Mouse (Mus musculus) cerebellum, adult 2 months (tissue): ENCODE results near the gene Epha5. TPM values are rescaled to one million over a fixed set of nuclear protein-coding genes. Genes with fewer than 3 reads are reported as not detected.

Source experiments
- DNase-seq, 2 experiments: peaks; one replicate each; pipeline ENCODE4 v3.0.0; 2021
- H3K27ac ChIP-seq: fragments of 200-500 bp; 2 replicates; pipeline ENCODE4 v1.5.1; 2012; ENCODE audit warnings: low read length, control low read depth, inconsistent platforms; ENCODE audit not compliant: insufficient read depth
- H3K27me3 ChIP-seq: fragments of 200-500 bp; 2 replicates; pipeline ENCODE4 v1.6.1; 2012; ENCODE audit warnings: inconsistent platforms, mild to moderate bottlenecking, low read length, moderate library complexity; ENCODE audit not compliant: control insufficient read depth, insufficient read depth
- H3K4me1 ChIP-seq: fragments of 200-500 bp; 2 replicates; pipeline ENCODE4 v1.6.1; 2011; ENCODE audit warnings: low read length; ENCODE audit not compliant: control insufficient read depth, insufficient read depth
- H3K4me3 ChIP-seq: fragments of 200-500 bp; replicated peaks from 2 replicates; pipeline ENCODE3; 2011; ENCODE audit warnings: mild to moderate bottlenecking, low read depth, low read length, control low read depth; ENCODE audit not compliant: insufficient read depth
- CTCF ChIP-seq: fragments of 200-500 bp; IDR thresholded peaks from 2 replicates; pipeline ENCODE4 v1.5.1; 2011; ENCODE audit warnings: low read depth, mild to moderate bottlenecking, control low read depth, low read length, moderate library complexity, borderline replicate concordance; ENCODE audit not compliant: insufficient read depth
- POLR2A ChIP-seq: fragments of 200-500 bp; IDR thresholded peaks from 2 replicates; pipeline ENCODE4 v1.6.1; 2011; ENCODE audit warnings: low read length, control low read depth, borderline replicate concordance; ENCODE audit not compliant: insufficient read depth
- whole genome bisulfite sequencing: fragments of 180-500 bp; shearing (Covaris S2); methylation state at CpG from one replicate; pipeline ENCODE4 v1.1.7; 2018; 5-methylcytosine and 5-hydroxymethylcytosine counted together
- polyA plus RNA-seq: library from polyadenylated mRNA; depleted of rRNA; stranded (reverse); fragments of >200 nt; gene quantifications from 2 replicates; pipeline ENCODE4 v1.2.3, GENCODE M21; 2012

The Epha5 gene
- polyA plus RNA-seq, 1 experiment: 12.0 TPM

GRCm38 (mm10) chr5:84281290-84282017 is 135.7 kb downstream of the Epha5 start:
- Histone ChIP-seq H3K4me1 (no peaks in the 10 kb centered on the region), H3K4me3 (peak overlapping the region; percentile 40), H3K27me3 (no peaks in the 10 kb centered on the region), H3K27ac (no peak overlapping the region)
- 15% methylated on average over 22 of the region's 22 CpGs for WGBS
- no peak for TF ChIP-seq CTCF
- TF ChIP-seq POLR2A: no peak
- no peak for DNase-seq

- DNase-seq: no peak
- no peak for TF ChIP-seq CTCF
- no peak for TF ChIP-seq POLR2A
- Histone ChIP-seq H3K27ac (no peak overlapping the region), H3K4me3 (no peak overlapping the region), H3K27me3 (no peaks in the 10 kb centered on the region), H3K4me1 (no peaks in the 10 kb centered on the region)
- 95% methylated on average over 1 of the region's 1 CpGs for WGBS
Measured at GRCm38 (mm10) chr5:84276996-84277395, 140.2 kb downstream of the Epha5 start.

GRCm38 (mm10) chr5:84265407-84265806 is 151.8 kb downstream of the Epha5 start:
- H3K27ac ChIP-seq: no peak overlapping the region
- no peaks in the 10 kb centered on the region for H3K27me3 ChIP-seq
- H3K4me1 ChIP-seq: no peaks in the 10 kb centered on the region
- DNase-seq: no peak
- no peak overlapping the region for H3K4me3 ChIP-seq
- TF ChIP-seq POLR2A (no peak), CTCF (no peak)
- WGBS: 72% methylated on average over 4 of the region's 4 CpGs

GRCm38 (mm10) chr5:84263999-84264398 is 153.2 kb downstream of the Epha5 start:
- 47% methylated on average over 6 of the region's 6 CpGs for WGBS
- no peak overlapping the region for H3K27ac ChIP-seq
- no peaks in the 10 kb centered on the region for H3K4me1 ChIP-seq
- TF ChIP-seq POLR2A (no peak), CTCF (no peak)
- no peak for DNase-seq
- no peaks in the 10 kb centered on the region for H3K27me3 ChIP-seq
- no peak overlapping the region for H3K4me3 ChIP-seq

- Histone ChIP-seq H3K4me1 (no peaks in the 10 kb centered on the region), H3K27ac (no peak overlapping the region), H3K4me3 (no peak overlapping the region), H3K27me3 (no peaks in the 10 kb centered on the region)
- TF ChIP-seq CTCF (no peak), POLR2A (no peak)
- no peak for DNase-seq
Measured at GRCm38 (mm10) chr5:84229971-84230370, 187.2 kb downstream of the Epha5 start.

GRCm38 (mm10) chr5:84208609-84209008 is 208.6 kb downstream of the Epha5 start:
- Histone ChIP-seq H3K27ac (no peak overlapping the region), H3K4me1 (no peaks in the 10 kb centered on the region), H3K27me3 (no peaks in the 10 kb centered on the region), H3K4me3 (no peak overlapping the region)
- 21% methylated on average over 2 of the region's 2 CpGs for WGBS
- TF ChIP-seq CTCF: no peak
- no peak for TF ChIP-seq POLR2A
- no peak for DNase-seq

GRCm38 (mm10) chr5:84193348-84193747 is 223.8 kb downstream of the Epha5 start:
- H3K4me3 ChIP-seq: no peak overlapping the region
- H3K27ac ChIP-seq: no peak overlapping the region
- 84% methylated on average over 3 of the region's 3 CpGs for WGBS
- no peaks in the 10 kb centered on the region for H3K27me3 ChIP-seq
- no peaks in the 10 kb centered on the region for H3K4me1 ChIP-seq
- TF ChIP-seq CTCF (no peak), POLR2A (no peak)
- no peak for DNase-seq

- H3K4me3 ChIP-seq: no peak overlapping the region
- no peak for TF ChIP-seq POLR2A
- no peak for TF ChIP-seq CTCF
- H3K27ac ChIP-seq: no peak overlapping the region
- H3K4me1 ChIP-seq: no peaks in the 10 kb centered on the region
- H3K27me3 ChIP-seq: no peaks in the 10 kb centered on the region
- 89% methylated on average over 8 of the region's 8 CpGs for WGBS
- DNase-seq: no peak
Measured at GRCm38 (mm10) chr5:84184189-84184588, 233.0 kb downstream of the Epha5 start.

- no peak for TF ChIP-seq CTCF
- no peak for TF ChIP-seq POLR2A
- WGBS: 13% methylated on average over 2 of the region's 2 CpGs
- Histone ChIP-seq H3K27ac (no peak overlapping the region), H3K4me3 (no peak overlapping the region), H3K4me1 (no peaks in the 10 kb centered on the region), H3K27me3 (no peaks in the 10 kb centered on the region)
- DNase-seq: peak in 1 of 2 experiments; percentile 14
Measured at GRCm38 (mm10) chr5:84153095-84153494, 264.1 kb downstream of the Epha5 start.
